Mouse (Mus musculus): Measurements from ENCODE around the gene Olfr157.

Gene Olfr157

GRCm38 (mm10) chr4:43840101-43840500, at the start of gene Olfr157:
Gene Olfr157, minus strand, starts transcription at chr4:43840201.
- no peak for DNase-seq (ENCODE audit: low read depth)

DNA sequence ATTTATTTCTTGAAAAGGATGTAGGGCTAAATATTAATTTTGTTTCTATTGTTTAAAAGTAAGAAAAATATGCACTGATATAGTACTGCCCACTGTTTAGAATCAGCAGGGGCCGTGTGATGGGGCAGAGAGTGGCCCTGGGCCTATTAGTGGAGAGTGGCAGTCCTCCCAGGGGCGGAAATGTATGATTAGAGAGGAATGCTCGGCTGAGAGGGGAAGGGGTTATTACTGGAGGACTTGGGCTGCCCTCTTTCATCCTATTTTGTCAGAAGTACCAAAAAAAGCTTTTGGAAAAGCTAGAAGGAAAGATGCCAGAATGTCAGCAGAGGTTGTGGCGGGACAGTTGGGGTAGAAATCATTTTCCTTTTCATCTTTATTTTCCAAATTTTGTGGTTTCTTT, 44.2 kb upstream of the Olfr157 start:
- no peak for DNase-seq (ENCODE audit: low read depth)

- no peak for DNase-seq (ENCODE audit: low read depth)
Measured at GRCm38 (mm10) chr4:43879566-43879965, 39.6 kb upstream of the Olfr157 start.

GRCm38 (mm10) chr4:43878121-43878776, 38.2 kb upstream of the Olfr157 start:
- DNase-seq (ENCODE audit: low read depth), result no peak

DNA sequence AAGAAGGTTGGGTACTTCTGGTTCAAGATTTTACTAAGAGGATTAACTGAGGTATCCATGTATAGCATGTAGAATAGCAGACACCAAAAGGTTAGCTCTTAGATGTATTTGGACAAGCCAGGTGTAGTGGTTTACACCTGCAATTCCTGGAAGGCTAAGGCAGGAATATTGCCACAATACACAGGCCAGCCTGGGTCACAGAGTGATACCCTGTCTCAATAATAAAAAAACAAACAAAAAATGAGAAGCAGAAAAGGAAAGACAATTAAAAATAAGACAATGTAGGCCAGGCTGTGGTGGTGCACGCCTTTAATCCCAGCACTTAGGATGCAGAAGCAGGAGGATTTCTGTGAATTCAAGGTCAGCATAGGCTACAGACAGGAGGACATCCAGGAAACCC, 37.2 kb upstream of the Olfr157 start:
- DNase-seq (ENCODE audit: low read depth), result no peak

- DNase-seq (ENCODE audit: low read depth), result no peak
Measured at GRCm38 (mm10) chr4:43875919-43876411, 36.0 kb upstream of the Olfr157 start.

DNA sequence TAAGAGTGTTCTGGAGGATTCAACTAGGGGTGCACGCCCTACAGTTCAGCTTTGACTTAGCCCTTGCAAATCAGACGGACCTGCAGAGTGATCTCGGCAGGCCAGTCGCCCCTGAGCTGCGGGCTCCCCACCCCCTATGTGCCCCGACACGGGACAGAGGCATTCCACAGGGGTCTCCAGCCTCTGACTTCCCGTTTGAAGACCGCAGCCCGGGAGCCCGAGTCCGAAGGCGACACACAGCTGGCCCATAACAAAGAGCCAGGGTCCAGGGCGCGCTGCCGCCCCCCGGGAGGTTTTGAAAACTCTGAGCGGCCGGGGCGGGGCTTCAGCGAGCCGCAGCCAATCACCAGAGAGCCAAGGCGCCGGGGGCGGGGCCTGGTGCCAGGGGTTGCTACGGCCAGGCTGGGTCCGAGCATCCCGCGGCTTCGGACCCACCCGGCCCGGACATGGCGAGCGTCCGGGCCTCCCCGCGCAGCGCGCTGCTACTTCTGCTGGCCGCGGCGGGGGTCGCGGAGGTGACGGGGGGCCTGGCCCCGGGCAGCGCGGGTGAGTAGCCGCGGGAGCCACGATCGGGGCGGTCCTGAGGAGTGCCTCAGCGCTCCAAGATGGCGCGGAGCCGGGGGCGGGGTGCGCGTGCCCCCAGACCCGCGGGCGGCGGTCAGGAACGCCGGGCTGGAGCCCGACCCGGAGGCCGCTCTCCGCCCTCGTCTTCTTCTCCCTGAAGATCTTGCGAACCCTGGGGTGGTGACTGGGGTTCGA, 35.3 kb upstream of the Olfr157 start, which contains the start of gene Reck:
Gene Reck (plus strand): TSS at position 371 of the 759 bp plus-strand sequence.
- no peak for DNase-seq (ENCODE audit: low read depth)

DNA sequence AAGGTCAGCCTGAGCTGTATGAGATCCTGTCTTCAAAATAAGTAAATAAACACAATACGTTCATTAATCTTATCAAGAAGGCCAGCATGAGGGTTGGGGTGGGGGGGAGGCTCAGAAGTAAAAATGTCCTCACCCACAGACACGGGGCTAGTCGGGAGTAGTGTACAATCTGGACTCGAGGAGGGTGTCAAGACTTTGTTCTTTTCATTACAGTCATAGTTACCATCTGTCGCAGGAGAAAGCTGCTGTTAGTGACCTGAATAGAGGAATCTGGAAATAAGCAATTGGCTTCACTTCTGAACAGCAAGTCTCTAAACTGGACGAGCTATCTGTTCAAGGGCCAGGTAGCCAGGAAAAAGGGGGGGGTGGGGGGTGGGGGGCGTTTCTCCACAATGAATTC, 34.5 kb upstream of the Olfr157 start:
- no peak for DNase-seq (ENCODE audit: low read depth)

GRCm38 (mm10) chr4:43869821-43870220, 29.8 kb upstream of the Olfr157 start:
- no peak for DNase-seq (ENCODE audit: low read depth)

DNA sequence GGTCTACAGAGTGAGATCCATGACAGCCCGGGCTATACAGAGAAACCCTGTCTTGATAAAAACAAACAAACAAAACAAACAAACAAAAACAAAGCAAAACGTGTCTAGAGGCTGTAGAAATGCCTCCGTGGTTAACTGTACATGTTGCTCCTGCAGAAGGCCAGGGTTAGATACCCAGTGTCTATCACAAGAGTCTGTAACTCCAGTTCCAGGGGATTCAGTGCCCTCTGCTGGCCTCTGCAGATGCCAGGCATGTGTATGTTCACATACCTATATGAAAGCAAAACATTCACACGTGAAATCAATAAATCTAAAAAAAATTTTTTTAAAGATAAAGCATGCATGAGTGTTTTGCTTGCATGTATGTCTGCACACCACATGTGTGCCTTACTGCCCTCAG, 23.3 kb upstream of the Olfr157 start:
- DNase-seq (ENCODE audit: low read depth), result no peak

DNA sequence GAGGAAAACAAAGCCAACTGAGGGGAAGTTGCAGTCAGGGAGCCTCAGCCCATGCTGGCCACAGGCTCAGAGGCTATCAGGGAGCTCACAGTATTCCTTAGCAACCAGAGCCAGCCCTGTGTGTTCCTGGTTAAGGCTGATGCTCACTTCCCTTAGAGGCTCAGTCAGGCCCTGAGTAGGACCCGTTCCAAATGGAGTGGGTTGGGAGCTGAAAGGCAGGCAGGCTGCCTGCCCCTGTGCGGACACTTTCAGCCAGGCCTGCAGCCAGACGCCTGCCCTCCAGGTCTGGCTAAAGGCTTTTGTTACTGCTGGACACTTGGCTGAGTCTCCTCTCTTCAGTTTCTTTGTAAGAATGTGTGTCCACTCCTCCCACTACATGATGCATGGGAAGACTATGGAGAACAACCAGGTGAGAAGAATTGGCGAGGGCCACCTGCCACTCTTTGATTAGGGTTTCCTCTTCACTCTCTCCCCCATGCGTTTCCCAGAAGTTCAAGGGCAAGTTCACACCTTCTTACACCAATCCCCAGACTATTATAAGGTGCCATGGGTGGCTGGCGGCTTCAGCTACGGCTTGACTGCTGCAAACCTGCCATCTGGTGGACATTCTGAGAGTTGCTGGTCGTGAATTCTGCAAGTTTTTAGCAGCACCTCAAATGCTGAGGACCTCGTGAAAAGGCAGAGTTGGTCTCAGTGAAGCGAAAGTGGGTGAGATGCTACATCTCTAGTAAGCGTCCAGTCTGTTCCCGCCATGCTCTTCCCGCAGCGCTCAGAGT, 20.9 kb upstream of the Olfr157 start:
- peak; percentile 66 for DNase-seq (ENCODE audit: low read depth)

- no peak for DNase-seq (ENCODE audit: low read depth)
Measured at GRCm38 (mm10) chr4:43859886-43860285, 19.9 kb upstream of the Olfr157 start.

DNA sequence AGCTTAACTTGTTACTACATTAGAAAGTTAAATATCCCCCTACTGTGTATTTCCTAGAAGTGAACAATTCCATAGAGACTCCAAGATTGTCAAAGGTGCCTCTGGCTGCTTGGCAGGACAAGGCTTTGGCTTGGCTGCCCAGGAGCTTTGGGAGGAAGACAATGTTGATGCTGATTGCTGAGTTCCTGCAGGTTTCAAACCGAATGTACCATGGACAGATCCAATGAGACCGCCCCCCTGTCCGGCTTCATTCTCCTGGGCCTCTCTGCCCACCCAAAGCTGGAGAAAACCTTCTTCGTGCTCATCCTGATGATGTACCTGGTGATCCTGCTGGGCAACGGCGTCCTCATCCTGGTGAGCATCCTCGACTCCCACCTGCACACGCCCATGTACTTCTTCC, 14.1 kb upstream of the Olfr157 start:
- DNase-seq (ENCODE audit: low read depth), result no peak

GRCm38 (mm10) chr4:43851265-43851664, 11.3 kb upstream of the Olfr157 start, which contains the start of gene Olfr155:
Gene Olfr155, plus strand, starts transcription at chr4:43851565.
- DNase-seq (ENCODE audit: low read depth), result no peak

DNA sequence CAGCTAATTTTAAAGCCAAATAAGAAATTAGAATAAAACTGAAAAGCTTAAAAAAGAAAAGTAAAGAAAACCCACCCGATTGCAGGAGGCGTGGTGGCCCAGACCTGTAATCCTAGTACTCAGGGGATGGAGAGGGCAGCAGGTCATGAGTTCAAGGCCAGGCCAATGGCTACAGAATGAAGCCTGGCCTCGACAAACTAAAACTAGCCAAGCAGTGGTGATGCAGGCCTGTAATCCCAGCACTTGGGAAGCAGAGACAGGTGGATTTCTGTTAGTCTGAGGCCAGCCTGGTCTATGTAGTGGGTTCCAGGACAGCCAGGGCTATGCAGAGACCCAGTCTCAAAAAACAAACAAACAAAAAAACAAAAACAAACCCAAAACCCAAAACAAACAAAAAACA, 1.7 kb downstream of the Olfr157 start:
- no peak for DNase-seq (ENCODE audit: low read depth)

- DNase-seq (ENCODE audit: low read depth), result no peak
Measured at GRCm38 (mm10) chr4:43834749-43835148, 5.3 kb downstream of the Olfr157 start.

- DNase-seq (ENCODE audit: low read depth), result no peak
Measured at GRCm38 (mm10) chr4:43833752-43834151, 6.2 kb downstream of the Olfr157 start.

DNA sequence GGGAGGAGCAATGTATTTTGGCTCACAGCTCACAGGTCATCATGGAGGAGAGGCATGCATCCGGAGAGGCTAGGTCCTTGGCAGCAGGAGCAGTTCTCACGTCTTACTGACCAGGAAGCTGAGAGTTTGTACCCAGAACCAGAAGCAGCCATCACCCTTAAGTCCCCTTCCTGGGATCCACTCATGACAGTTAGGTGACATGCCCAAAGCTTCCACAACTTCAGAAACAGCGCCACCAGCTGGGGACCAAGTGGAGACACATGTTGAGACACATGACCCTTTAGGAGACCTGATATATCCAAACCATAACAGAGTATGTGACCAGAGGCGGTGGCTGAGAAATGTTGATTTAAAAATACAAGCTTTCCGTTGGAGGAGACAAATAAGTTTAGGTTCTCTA, 8.0 kb downstream of the Olfr157 start:
- DNase-seq (ENCODE audit: low read depth), result no peak

DNA sequence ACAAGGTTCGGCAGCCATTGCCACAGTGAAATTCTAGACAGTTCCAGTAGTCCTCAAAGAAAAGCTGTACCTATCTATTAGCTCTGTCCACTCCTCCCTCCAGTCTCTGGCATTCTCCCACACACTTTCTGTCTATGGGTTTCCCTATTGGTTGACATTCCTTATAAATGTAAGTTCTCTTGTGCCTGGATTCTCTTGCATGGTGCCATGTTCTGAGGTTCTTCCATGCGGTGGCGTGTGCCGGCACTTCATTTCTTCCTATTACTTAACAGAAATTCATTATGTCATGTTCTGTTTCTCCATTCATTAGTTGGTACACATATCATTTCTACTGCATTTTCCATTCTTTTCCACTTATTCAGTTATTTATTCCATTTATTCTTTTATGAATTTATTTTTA, 11.2 kb downstream of the Olfr157 start:
- DNase-seq (ENCODE audit: low read depth), result no peak

DNA sequence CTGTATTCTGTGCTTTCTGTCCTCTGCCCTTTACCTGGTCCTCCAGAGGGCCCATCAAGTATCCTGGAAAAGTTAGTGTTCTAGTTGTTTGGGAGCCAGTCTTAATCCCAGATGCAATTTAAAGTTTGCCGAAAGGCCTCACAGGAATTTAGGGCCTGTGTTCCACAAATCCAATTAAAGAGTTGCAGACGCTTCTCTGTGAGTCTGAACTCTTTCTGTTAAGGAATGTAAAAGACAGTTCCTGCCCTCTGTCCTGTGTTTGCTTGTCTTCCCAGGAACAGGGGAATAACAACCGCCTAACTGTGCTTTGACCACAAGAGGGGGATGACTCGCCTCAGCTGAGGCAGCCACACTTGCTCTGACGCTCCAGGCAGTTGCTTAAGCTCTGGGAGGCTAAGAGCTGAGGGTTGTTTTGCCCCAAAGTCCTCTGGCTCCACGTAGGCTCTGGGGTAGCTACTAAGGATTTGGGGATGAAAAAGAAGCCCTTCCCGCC, 16.1 kb downstream of the Olfr157 start, which contains the start of gene Olfr156:
Gene Olfr156 (minus strand): TSS at position 51 of the 493 bp plus-strand sequence.
- DNase-seq (ENCODE audit: low read depth), result peak; percentile 69

GRCm38 (mm10) chr4:43822896-43823550, 17.0 kb downstream of the Olfr157 start:
- no peak for DNase-seq (ENCODE audit: low read depth)

- DNase-seq (ENCODE audit: low read depth), result peak; percentile 72
Measured at GRCm38 (mm10) chr4:43798936-43799335, 41.1 kb downstream of the Olfr157 start.
